Mouse (Mus musculus): ENCODE measurements around the gene Cnn2.

- no peak for TF ChIP-seq HCFC1 (IDR thresholded peaks at IDR 0.05; ENCODE audit: borderline replicate concordance, insufficient read depth, low read length)
- no peak for TF ChIP-seq ZC3H11A (IDR thresholded peaks at IDR 0.05; ENCODE audit: borderline replicate concordance, low read depth, low read length)
- no peak for TF ChIP-seq MAFK (IDR thresholded peaks at IDR 0.05; ENCODE audit: insufficient read depth, low read depth, low read length)
- no peak for TF ChIP-seq CHD2 (IDR thresholded peaks at IDR 0.05; ENCODE audit: low read depth, low read length)
Observed at GRCm38 (mm10) chr10:80024229-80025043, 36.1 kb downstream of the Cnn2 start.

Data from ES-E14 (cell line).